Mouse (Mus musculus) right cerebral cortex, postnatal 25 days (tissue): Measurements from ENCODE around the gene Kifap3.

Experiments used
- DNase-seq: peaks from one replicate; pipeline ENCODE4 v3.0.0; 2022

Kifap3 gene

DNA sequence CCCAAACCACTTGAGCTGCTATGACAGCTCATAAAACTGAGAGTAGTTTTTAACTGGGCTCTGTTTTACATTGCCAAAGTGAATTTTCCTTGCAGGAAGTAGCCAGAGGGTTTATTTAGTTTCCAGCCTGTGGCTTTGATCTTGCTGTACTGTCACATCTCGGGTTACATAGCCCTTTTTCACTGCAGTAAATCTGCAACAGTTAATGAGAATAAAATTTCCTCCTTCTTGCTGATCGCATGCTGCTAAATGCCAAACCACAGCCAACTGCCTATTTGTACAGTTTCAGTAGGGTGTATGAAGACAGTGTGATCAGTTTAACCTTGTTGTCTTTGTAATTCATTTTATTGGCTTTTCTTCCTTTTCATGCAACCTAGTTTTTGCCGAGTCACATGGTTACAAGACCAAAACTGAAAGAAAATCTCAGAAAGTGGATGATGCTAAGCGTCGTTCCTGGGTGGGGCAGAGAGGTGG lies 118.9 kb downstream of the Kifap3 start:
- DNase-seq: no peak

DNA sequence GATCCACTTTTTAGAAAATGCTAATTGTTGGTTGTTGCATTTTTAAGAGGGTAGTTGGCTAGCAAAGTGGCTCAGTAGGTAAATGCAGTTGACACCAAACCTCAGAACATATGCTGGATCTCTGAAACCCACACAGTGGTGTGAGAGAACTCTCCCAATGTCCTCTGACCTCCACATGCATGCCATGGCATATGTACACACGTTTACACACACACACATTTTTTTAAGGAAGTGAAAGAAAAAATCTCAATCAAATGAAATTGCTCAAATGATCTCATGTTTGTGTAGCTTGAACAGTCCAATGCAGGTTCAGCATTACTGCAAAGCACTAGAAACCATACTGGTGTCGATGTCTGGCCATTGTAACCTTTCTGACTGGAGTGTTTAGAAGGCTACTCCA lies 120.2 kb downstream of the Kifap3 start:
- DNase-seq: no peak

DNA sequence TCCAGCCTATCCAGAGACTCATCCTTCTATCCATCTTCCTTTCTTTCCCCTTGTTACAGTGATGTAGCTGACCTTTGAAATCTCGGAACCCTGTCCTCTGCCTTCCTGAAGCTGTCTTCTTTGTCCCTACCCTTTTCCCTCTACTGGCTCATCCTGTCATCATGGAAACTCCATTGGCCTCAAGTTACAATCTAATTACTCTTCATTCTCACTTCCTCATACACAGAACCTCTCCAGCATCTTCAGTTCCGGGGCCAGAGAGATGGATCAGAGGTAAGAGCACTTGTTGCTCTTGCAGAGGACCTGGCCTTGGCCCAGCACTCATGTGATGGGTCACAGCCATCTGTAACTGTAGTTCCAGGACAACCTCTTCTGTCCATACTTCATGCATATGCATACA lies 120.8 kb downstream of the Kifap3 start:
- DNase-seq: no peak

DNA sequence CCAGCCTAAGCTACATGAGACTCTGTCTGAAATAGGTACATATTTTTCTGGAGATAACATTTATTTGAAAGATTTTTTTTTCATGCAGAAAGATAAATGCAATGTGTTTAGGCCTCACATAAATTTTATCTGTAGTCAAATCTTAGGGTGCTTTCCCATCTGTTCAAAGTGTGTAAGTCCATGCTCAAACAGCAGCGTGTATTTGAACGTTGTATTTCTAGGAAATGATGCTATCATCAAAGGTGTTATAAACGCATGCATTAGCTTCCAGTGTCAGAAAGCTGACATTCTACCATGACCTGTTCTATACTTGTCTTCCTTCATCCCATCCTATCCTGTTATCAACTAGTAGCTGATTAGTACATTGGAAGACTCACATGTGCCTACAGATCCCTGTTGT lies 124.0 kb downstream of the Kifap3 start:
- DNase-seq: no peak

DNA sequence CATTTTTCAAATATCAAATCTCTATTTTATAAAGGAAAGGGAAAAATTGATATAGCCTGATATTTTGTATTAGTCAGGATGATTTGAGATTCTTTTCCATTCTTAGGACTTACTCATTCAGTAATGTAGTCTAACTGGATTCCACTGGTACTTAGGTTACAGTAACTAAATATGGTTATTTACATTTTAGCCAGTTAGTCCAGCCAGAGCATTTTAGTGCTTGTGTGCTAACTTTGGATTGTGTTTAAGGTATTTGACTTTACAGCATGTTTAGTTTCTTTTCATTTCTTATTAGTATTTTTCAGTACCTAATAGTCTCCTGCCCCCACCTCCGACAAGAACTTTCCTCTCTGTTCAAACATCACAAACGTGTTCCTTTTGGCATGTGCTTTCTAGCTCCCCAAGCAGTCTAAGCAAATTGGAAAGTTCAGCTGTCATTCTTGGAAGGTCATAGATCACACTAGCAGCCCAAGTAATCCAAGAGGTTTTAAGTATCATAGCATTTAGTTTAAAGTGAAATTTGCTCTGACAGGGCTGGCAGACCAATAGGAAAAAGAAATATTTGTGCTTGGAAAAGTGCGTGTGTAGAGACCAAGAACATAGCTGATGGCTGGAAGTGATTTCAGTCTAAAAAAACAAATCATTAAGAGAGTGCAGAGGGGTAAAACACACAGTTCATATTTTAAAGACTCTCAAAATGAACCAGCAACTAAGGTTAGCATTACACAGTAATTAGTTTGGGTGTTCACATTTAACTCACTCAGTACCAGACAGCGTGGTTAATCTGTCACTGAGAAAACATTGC lies 127.8 kb downstream of the Kifap3 start:
- no peak for DNase-seq

DNA sequence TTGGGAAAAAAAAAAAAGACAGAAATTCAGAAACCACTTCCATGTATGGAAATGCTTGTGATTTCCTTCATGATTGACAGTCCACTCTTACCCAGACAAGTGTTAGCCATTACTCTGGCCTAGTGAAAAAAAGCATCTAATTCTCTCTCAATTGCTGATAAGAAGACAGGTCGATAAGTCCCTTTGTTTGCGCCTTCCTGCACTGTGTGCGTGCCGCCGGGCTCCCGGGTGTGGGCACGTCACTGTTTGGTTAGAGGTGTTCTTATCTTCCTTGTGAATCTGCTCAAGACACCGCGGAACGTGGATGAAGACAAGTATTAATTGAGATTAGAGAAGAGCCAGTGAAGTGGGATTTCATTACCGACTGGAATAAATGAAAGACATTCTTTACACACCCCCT lies 129.0 kb downstream of the Kifap3 start:
- DNase-seq: no peak

DNA sequence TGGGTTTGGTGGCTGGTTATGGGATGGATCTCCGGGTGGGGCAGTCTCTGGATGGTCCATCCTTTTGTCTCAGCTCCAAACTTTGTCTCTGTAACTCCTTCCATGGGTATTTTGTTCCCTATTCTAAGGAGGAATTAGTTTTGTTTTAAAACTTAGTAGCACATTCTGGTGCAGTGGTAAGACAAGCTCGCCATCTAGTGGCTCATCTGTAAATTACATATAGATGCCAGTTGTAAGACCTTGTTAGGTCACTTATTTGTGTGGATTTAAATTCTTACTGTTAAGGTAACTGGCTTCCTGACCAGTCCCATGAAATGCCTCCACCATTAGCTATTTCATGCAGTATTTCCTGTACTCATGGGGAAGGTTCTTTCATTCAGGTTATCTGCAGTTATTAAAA lies 131.0 kb downstream of the Kifap3 start:
- no peak for DNase-seq

DNA sequence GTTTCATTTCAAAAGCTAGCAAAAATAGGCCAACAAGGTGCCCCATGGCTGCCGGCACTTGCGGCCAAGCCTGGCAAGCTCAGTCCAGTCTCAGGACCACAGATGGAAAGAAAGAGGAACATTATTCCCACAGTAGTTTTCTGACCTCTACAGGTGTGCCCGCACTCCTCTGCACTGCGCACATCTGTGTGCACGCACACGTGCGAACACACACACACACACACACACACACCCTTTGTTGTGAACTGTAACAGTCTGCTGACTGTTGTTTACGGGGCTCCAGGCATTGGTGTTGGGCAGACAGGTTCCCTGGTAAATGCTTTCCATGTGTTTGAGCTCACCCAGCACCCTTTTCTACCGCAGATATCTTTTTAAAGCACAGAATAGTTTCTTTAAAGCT lies 131.4 kb downstream of the Kifap3 start:
- DNase-seq: no peak

DNA sequence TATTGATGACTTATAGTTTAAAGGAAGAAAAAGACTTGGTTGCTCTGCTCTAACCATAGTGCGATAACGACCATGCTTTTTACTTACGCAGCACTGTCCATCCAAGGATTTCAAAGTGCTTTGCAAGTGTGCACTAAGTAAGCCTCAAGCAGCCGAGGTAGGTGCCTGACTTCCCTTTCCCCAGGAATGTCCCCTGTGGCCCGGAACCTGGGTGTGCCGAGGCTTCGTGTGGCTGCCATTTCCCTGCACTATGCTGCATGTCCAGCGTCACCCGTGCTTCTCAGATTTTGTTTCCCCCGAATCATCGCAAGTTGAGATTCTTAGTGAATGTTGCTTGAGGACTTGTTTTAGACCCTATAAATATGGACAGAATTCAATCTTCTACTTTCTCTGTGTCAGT lies 132.6 kb downstream of the Kifap3 start:
- DNase-seq: no peak

DNA sequence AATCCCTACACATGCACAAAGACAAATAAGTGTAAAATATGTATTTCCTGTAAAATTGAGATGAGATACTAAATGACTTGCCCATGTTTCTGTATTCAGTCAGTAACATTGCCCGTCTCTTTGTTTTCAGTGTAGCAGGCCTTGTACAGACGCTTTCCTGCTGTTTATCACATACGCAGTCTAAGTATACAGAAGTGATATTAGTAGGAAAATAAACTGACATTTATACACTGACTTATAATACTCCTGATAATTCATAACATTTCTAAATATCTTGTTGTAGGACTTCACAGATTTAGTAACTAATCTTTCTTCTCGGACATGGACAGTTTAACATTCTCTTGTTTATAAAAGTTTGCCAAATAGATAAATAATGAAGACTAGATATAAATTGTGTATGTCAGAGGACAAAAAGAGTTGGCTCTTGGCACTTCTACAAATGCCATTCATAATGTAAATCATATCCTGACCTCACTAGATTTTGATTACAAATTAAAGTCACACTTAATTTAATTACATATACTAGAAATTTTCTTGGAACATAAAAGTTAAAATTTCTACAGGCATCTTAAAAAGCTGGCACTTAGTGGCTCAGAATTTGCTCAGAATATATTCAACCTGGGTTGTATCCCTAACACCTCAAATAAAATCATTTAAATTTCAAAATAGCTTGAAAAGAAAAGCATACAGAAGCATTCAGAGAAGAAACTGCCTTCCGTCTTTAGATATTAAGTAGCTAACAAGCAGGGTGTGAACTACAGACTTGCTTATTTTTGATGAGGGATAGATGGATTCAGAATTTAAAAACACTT lies 138.2 kb downstream of the Kifap3 start:
- no peak for DNase-seq

DNA sequence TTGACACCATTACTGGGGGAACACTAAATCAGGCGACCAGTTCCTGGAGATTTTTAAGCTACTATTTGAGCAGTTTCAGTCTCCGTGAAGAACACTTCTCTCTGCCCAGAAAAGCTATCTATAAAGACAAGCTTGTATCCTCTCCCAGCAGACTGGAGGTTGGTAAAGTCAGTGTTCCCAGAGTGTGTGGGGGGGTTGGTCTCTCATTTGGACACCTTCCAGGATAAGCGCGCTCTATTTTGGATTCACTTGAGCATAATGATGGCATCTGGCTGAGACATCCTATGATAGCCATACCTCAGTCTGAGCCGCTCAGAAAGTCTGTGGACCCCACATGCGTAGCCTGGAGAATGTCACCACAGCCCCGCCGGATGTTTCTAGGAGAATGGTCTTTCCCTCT lies 144.7 kb downstream of the Kifap3 start:
- DNase-seq: peak; percentile 23

DNA sequence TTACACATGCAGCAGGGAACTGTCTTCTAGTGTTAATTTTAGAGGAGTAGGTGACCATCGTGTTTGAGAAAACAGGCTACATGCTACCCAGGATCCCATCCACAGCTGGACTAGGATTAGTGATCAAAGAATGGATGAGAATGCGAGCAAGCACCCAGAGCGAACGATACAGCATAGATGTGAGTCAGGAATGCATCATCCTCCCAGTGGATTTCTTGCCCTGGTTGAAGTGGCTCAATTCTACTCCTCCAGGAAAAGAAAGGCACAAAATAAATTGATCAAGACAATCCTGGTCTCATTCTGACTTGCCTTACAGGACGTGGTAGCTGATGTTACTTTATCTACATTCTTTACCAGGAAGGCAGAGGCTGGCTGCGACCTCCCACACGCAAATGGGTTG lies 149.5 kb downstream of the Kifap3 start, which contains the start of gene Scyl3:
Gene Scyl3 (plus strand): TSS at position 255 of the 400 bp plus-strand sequence.
- DNase-seq: no peak

DNA sequence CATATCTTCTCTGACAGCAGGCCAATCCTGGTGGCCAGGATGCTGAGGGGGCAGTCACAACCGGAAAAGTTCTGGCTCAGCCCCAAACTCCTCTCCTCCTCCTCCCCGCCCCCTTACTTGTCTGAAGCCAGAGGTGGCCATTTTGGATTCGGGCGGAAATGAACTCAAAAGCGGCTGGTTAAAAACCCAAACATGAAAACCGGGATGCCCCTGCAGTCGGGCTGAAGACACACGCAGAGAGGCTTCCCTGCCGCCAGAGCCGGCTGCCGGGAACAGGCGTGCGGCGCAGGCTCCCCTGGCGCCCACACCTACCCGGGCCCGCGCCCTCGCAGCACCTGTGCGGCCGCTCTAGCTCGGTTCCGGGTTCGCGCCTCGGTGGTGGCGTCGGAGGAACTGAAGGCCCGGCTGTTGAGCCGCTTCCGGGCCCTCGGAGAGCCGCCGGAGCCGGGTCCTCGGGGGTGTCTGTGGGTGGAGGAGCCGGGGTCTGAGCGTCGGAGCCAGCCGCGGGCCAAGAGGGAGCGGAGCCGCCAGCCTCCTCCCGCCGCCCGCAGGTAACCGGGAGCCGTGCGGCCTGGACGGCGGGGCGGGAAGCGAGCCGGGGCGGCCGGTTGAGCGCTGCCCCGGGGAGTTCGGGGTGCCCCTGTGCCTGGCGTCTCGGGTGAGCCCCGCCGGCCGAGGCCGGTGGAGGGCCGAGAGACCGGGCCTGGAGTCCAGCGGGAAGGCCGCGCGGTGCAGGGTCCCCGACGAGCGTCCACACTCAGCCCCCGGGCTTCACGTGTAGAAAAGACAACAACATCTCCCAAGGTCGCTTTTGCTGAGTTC lies 150.5 kb downstream of the Kifap3 start:
- DNase-seq: peak; percentile 88

DNA sequence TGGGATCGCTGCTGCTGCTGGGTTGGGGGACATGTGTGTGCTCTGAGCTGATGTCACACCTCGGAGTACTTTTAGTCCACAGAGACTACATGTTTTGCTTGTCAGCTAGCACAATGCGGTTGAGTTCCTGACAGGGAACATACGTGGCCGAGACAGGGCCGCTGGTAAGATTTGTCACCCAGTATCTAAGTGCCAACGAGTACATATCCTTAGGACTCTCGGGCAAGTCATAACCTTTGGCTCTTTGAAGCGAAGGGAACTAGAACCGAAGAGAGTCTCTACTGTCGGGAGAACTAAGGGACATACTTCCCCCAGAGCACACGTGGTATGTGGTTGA lies 151.0 kb downstream of the Kifap3 start:
- peak; percentile 11 for DNase-seq

DNA sequence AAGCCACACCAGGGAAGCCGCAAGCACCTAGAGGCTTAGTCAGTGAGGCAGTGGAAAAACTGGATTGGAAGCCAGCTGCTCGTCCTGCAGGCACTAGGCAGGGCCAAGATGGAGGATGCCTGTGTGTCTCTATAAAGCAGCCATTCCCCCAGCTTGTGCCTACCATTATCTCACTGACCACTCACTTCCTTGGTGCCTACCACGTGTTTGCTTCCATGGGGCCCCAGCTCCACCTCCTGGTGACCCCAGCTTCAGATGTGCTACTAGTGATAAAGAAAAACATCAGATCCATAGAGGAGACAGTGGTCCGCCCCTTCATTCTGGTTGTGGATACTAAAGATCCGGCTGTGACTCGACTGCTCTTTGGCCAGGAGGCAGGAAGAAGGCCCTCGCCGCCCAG lies 152.4 kb downstream of the Kifap3 start:
- no peak for DNase-seq

DNA sequence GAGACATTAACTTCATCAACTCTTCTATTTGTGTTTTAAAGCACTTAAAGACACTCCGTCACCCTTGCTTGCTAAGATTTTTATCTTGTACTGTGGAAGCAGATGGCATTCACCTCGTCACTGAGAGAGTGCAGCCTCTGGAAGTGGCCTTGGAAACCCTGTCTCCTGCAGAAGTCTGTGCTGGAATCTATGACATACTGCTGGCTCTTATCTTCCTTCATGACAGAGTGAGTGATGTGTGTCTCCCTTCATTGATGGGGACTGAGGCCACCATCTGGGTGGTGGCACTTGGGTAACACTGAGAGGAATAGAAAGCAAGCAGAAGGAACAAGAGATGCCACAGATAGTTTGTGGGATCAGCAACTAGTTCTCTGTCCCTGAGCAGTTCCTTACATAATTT lies 155.2 kb downstream of the Kifap3 start:
- DNase-seq: no peak

DNA sequence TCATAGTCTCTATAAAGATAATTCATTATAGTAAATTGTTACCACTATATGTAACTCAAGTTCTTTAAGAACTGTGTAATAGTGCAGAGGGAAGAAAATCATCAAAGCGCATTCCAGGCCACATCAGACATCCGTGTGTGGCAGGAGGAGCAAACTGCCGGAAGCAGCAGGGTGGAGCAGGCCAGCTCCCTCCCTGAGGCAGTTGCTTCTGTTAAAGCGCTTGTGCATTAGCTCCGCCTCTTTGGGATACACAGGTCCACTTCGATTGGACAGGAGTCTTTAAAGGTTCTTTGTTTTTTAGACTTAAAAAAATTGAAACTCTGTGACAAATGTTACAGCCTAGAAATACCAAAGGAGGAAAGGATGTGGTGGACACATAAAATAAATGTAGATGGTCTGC lies 162.7 kb downstream of the Kifap3 start:
- no peak for DNase-seq

DNA sequence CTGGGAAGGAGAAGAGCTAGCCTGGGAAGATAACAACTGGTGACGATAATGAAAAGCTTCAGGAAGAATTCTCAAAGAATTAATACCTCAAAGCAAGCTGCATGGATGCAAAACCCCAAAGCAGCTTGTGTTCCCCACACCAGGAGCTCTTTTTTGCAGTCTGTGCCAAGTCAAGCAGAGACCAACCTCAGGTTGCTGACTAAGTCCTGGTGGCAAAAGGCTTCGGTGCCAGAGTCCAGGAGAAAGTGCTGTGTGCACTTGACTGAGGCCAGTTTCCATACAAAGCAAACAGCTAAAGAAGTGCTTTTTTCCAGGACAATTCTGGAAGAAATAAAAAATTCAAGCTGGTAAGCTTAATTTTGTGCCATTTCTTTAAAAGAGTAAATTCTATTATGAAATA lies 174.0 kb downstream of the Kifap3 start:
- DNase-seq: no peak

DNA sequence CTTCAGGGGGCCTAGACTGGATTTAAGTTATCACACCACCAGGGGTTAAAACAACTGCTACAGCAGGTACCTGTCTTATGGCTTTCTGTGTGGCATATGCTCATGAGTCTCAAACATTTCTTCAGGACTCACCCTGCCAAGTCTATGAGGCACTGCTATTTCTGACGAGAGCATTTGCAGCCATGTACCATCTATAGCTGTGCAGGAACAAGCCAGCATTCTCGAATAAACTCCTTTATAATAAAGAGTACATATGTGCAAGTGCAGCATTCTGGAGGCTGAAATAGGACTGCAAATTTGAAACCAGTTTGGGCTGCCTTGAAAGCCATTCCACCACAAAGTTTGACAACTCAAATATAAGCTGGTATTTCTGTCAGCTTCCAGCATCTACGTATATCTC lies 178.7 kb downstream of the Kifap3 start:
- DNase-seq: no peak

DNA sequence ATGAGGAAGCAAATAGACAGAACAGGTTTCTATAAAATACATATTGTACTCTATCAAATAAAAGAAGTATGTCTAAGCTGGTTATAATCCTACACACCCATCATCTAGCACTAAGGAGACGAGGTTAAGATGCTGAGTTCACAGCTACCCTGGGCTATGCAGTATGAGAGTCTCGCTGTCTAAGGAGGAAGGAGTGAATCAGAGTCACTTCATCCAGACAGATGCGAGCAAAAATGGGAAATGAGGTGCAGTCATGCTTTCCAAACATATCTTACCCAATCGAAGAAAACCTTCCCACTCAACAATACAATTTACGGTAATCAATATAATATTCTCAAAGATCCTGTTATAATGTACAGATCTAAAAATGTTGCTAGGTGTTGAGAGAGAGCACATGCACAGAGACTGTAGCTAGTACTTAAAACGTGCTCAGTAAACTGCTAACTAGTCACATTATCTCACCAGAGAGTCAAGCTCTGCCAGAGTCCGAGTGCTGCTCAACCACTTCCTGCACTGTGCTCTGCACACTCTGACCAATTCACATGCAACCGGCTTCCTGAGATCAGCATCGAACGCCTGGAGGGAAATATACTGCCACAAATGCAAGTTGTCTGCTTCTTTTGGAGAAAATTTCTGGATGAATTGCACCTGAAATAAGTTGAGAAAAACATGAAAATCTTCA lies 184.8 kb downstream of the Kifap3 start:
- no peak for DNase-seq
